Mouse (Mus musculus): ENCODE measurements around the gene Ndufa11. TPM values are rescaled to one million over a fixed set of nuclear protein-coding genes. Genes with fewer than 3 reads are reported as not detected.

Ndufa11 gene
- polyA plus RNA-seq, 1 experiment from 2014 or later = 352 TPM

GRCm38 (mm10) chr17:56764474-56765354 lies 47.1 kb downstream of the Ndufa11 start, which contains the start of gene Dus3l:
Dus3l (plus strand) TSS chr17:56764757.
- DNase-seq (ENCODE audit: low spot score) (peak; percentile 91), ATAC-seq (replicated peaks; ENCODE audit: insufficient number of reproducible peaks, low FRiP score, low TSS enrichment, low read depth) (peak; percentile 70)
- peak within 1 kb of the TSS; percentile 43 for H3K4me2 ChIP-seq (ENCODE audit: low read depth, low read length)
- H3K4me3 ChIP-seq (ENCODE audit: low read depth, low read length) = peak within 1 kb of the TSS; percentile 81
- 2% methylated on average over 58 of the region's 58 CpGs for WGBS
- H3K4me1 ChIP-seq (ENCODE audit: control insufficient read depth, insufficient read depth, low read length) = peaks cover 3% of the 10 kb centered on the region; the same call in 1 of the 2 replicates
- H3K27ac ChIP-seq (replicated peaks; ENCODE audit: low read depth, low read length) = peak within 1 kb of the TSS; percentile 87
- H3K9ac ChIP-seq (replicated peaks; ENCODE audit: low read length) = peak within 1 kb of the TSS; percentile 76
- no peaks in the 10 kb centered on the region; the same call in 1 of the 2 replicates for H3K36me3 ChIP-seq (replicated peaks; ENCODE audit: control insufficient read depth, insufficient read depth, low read depth, low read length)
- no peaks in the 10 kb centered on the region for H3K9me3 ChIP-seq (replicated peaks; ENCODE audit: control insufficient read depth, low read length)
- H3K27me3 ChIP-seq (ENCODE audit: control insufficient read depth, insufficient read depth, low read length) = no peaks in the 10 kb centered on the region

GRCm38 (mm10) chr17:56765431-56765830 lies 47.9 kb downstream of the Ndufa11 start:
- no peak for DNase-seq (ENCODE audit: low spot score)
- 59% methylated on average over 12 of the region's 12 CpGs for WGBS
- Histone ChIP-seq H3K9ac (replicated peaks; ENCODE audit: low read length) (peak overlapping the region; percentile 76; the same call in 1 of the 2 replicates), H3K36me3 (replicated peaks; ENCODE audit: control insufficient read depth, insufficient read depth, low read depth, low read length) (no peaks in the 10 kb centered on the region; the same call in 1 of the 2 replicates), H3K4me1 (ENCODE audit: control insufficient read depth, insufficient read depth, low read length) (peaks cover 3% of the 10 kb centered on the region; the same call in 1 of the 2 replicates), H3K9me3 (replicated peaks; ENCODE audit: control insufficient read depth, low read length) (no peaks in the 10 kb centered on the region), H3K4me2 (ENCODE audit: low read depth, low read length) (peak overlapping the region; percentile 43), H3K4me3 (ENCODE audit: low read depth, low read length) (peak overlapping the region; percentile 81), H3K27ac (replicated peaks; ENCODE audit: low read depth, low read length) (no peak overlapping the region), H3K27me3 (ENCODE audit: control insufficient read depth, insufficient read depth, low read length) (no peaks in the 10 kb centered on the region)
- ATAC-seq (replicated peaks; ENCODE audit: insufficient number of reproducible peaks, low FRiP score, low TSS enrichment, low read depth) = peak; percentile 11; the same call in 1 of the 2 replicates

DNA sequence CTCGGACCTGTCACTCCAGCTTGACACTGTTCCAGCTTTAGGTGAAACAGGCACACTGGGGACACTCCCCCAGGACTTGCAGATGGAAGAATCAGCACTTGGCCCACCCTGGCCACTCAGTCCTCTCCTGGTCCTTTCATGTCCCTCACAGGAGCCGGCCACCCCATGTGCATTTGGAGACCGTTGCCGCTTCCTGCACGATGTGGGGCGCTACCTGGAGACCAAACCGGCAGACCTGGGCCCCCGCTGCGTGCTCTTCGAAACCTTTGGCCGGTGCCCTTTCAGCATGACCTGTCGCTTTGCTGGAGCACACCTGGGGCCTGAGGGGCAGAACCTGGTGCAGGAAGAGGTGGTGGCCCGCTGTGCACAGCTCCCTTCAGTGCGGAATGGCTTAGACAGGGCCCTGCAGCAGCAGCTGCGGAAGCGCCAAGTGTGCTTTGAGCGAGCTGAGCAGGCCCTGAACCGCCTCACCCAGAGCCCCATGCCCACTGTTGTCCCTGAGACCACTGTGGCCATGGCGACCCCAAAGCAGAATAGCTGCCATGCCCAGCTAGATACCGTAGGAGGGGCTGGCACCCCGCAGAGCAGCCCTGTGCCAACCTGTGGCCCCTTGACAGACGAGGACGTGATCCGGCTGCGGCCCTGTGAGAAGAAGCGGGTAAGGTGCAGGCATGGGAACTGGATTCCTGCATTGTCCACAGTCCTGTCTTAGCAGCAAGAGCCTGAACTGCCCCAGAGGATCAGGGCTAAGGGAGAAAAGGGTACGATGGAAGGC lies 49.3 kb downstream of the Ndufa11 start:
- DNase-seq (ENCODE audit: low spot score) = no peak
- ATAC-seq (replicated peaks; ENCODE audit: insufficient number of reproducible peaks, low FRiP score, low TSS enrichment, low read depth) = no peak

GRCm38 (mm10) chr17:56767531-56768135 lies 50.1 kb downstream of the Ndufa11 start:
- 93% methylated on average over 29 of the region's 29 CpGs for WGBS
- Histone ChIP-seq H3K4me1 (ENCODE audit: control insufficient read depth, insufficient read depth, low read length) (peaks cover 3% of the 10 kb centered on the region; the same call in 1 of the 2 replicates), H3K36me3 (replicated peaks; ENCODE audit: control insufficient read depth, insufficient read depth, low read depth, low read length) (no peaks in the 10 kb centered on the region; the same call in 1 of the 2 replicates), H3K27me3 (ENCODE audit: control insufficient read depth, insufficient read depth, low read length) (no peaks in the 10 kb centered on the region), H3K27ac (replicated peaks; ENCODE audit: low read depth, low read length) (no peak overlapping the region), H3K9me3 (replicated peaks; ENCODE audit: control insufficient read depth, low read length) (no peaks in the 10 kb centered on the region), H3K4me3 (ENCODE audit: low read depth, low read length) (no peak overlapping the region), H3K4me2 (ENCODE audit: low read depth, low read length) (no peak overlapping the region), H3K9ac (replicated peaks; ENCODE audit: low read length) (no peak overlapping the region)
- ATAC-seq (replicated peaks; ENCODE audit: insufficient number of reproducible peaks, low FRiP score, low TSS enrichment, low read depth) = no peak
- no peak for DNase-seq (ENCODE audit: low spot score)

More for the DNA sequence above, 49.3 kb downstream of the Ndufa11 start:
- no peak overlapping the region for H3K4me3 ChIP-seq (ENCODE audit: low read depth, low read length)
- H3K4me2 ChIP-seq (ENCODE audit: low read depth, low read length) = no peak overlapping the region
- H3K27ac ChIP-seq (replicated peaks; ENCODE audit: low read depth, low read length) = no peak overlapping the region
- no peaks in the 10 kb centered on the region for H3K9me3 ChIP-seq (replicated peaks; ENCODE audit: control insufficient read depth, low read length)
- H3K36me3 ChIP-seq (replicated peaks; ENCODE audit: control insufficient read depth, insufficient read depth, low read depth, low read length) = no peaks in the 10 kb centered on the region; the same call in 1 of the 2 replicates
- H3K9ac ChIP-seq (replicated peaks; ENCODE audit: low read length) = no peak overlapping the region
- WGBS = 86% methylated on average over 27 of the region's 27 CpGs
- H3K27me3 ChIP-seq (ENCODE audit: control insufficient read depth, insufficient read depth, low read length) = no peaks in the 10 kb centered on the region
- peaks cover 3% of the 10 kb centered on the region; the same call in 1 of the 2 replicates for H3K4me1 ChIP-seq (ENCODE audit: control insufficient read depth, insufficient read depth, low read length)

- ATAC-seq (replicated peaks; ENCODE audit: insufficient number of reproducible peaks, low FRiP score, low TSS enrichment, low read depth) (no peak), DNase-seq (ENCODE audit: low spot score) (no peak)
- no peaks in the 10 kb centered on the region for H3K4me1 ChIP-seq (ENCODE audit: control insufficient read depth, insufficient read depth, low read length)
- no peak overlapping the region for H3K9ac ChIP-seq (replicated peaks; ENCODE audit: low read length)
- H3K27me3 ChIP-seq (ENCODE audit: control insufficient read depth, insufficient read depth, low read length) = no peaks in the 10 kb centered on the region
- H3K27ac ChIP-seq (replicated peaks; ENCODE audit: low read depth, low read length) = no peak overlapping the region
- no peaks in the 10 kb centered on the region for H3K9me3 ChIP-seq (replicated peaks; ENCODE audit: control insufficient read depth, low read length)
- no peaks in the 10 kb centered on the region; the same call in 1 of the 2 replicates for H3K36me3 ChIP-seq (replicated peaks; ENCODE audit: control insufficient read depth, insufficient read depth, low read depth, low read length)
- H3K4me2 ChIP-seq (ENCODE audit: low read depth, low read length) = no peak overlapping the region
- 94% methylated on average over 11 of the region's 11 CpGs for WGBS
- H3K4me3 ChIP-seq (ENCODE audit: low read depth, low read length) = no peak overlapping the region
Observed at GRCm38 (mm10) chr17:56768941-56769340, 51.4 kb downstream of the Ndufa11 start.

GRCm38 (mm10) chr17:56769950-56770349 lies 52.4 kb downstream of the Ndufa11 start, which contains the start of gene Prr22:
Prr22 (plus strand) TSS chr17:56770250.
- 85% methylated on average over 5 of the region's 5 CpGs for WGBS
- Histone ChIP-seq H3K4me3 (ENCODE audit: low read depth, low read length) (no peak within 1 kb of the TSS), H3K4me2 (ENCODE audit: low read depth, low read length) (no peak within 1 kb of the TSS), H3K36me3 (replicated peaks; ENCODE audit: control insufficient read depth, insufficient read depth, low read depth, low read length) (no peaks in the 10 kb centered on the region; the same call in 1 of the 2 replicates), H3K4me1 (ENCODE audit: control insufficient read depth, insufficient read depth, low read length) (no peaks in the 10 kb centered on the region), H3K9ac (replicated peaks; ENCODE audit: low read length) (no peak within 1 kb of the TSS), H3K27ac (replicated peaks; ENCODE audit: low read depth, low read length) (no peak within 1 kb of the TSS), H3K27me3 (ENCODE audit: control insufficient read depth, insufficient read depth, low read length) (no peaks in the 10 kb centered on the region), H3K9me3 (replicated peaks; ENCODE audit: control insufficient read depth, low read length) (no peaks in the 10 kb centered on the region)
- no peak for ATAC-seq (replicated peaks; ENCODE audit: insufficient number of reproducible peaks, low FRiP score, low TSS enrichment, low read depth)
- DNase-seq (ENCODE audit: low spot score) = no peak

Measured in embryonic facial prominence, embryonic 11.5 days (tissue).